Comparison of ENCODE assay signal across 19 mouse cellular contexts in genomic region chr14:43933399-43933798, GRCm38 (mm10). TPM values are rescaled to one million over a fixed set of nuclear protein-coding genes. Genes with fewer than 3 reads are reported as not detected.
"Had no signal": no experiment of that assay in that cellular context is flagged by ENCODE, and none has a peak within 500 bp of the region (broad histone marks: within the 10 kb centered on the region; RNA-seq: fewer than 3 reads in every experiment).

No protein-coding gene starts in this region.

RNA-seq across cellular contexts. Expression of gene Gm8113, which starts 8.2 kb away (rescaled TPM):
- polyA plus RNA-seq: erythroblast, embryonic 14.5 days had no signal

RNA-seq across cellular contexts. Expression of gene Ear10, which starts 10.0 kb away (rescaled TPM):
- polyA plus RNA-seq: cerebellum, adult 2 months; cortical plate, adult 2 months; embryonic facial prominence, embryonic 10.5 days; embryonic facial prominence, embryonic 11.5 days; embryonic facial prominence, embryonic 12.5 days; embryonic facial prominence, embryonic 13.5 days; embryonic facial prominence, embryonic 14.5 days; embryonic facial prominence, embryonic 15.5 days; erythroblast, embryonic 14.5 days; forebrain, embryonic 10.5 days; forebrain, embryonic 11.5 days; forebrain, embryonic 12.5 days; forebrain, embryonic 13.5 days; forebrain, embryonic 14.5 days; forebrain, embryonic 16.5 days; forebrain, postnatal 0 days; frontal cortex, adult 2 months; gonadal fat pad, adult 2 months; heart, adult 2 months had no signal

RNA-seq across cellular contexts. Expression of gene Ang5, which starts 23.5 kb away (rescaled TPM):
- polyA plus RNA-seq: cerebellum, adult 2 months; cortical plate, adult 2 months; embryonic facial prominence, embryonic 10.5 days; embryonic facial prominence, embryonic 11.5 days; embryonic facial prominence, embryonic 12.5 days; embryonic facial prominence, embryonic 13.5 days; embryonic facial prominence, embryonic 14.5 days; embryonic facial prominence, embryonic 15.5 days; erythroblast, embryonic 14.5 days; forebrain, embryonic 10.5 days; forebrain, embryonic 11.5 days; forebrain, embryonic 12.5 days; forebrain, embryonic 13.5 days; forebrain, embryonic 14.5 days; forebrain, embryonic 16.5 days; forebrain, postnatal 0 days; frontal cortex, adult 2 months; gonadal fat pad, adult 2 months; heart, adult 2 months had no signal

RNA-seq across cellular contexts. Expression of gene Ear1, which starts 58.1 kb away (rescaled TPM):
- polyA plus RNA-seq: cerebellum, adult 2 months; cortical plate, adult 2 months; embryonic facial prominence, embryonic 10.5 days; embryonic facial prominence, embryonic 11.5 days; embryonic facial prominence, embryonic 12.5 days; embryonic facial prominence, embryonic 13.5 days; embryonic facial prominence, embryonic 14.5 days; erythroblast, embryonic 14.5 days; forebrain, embryonic 10.5 days; forebrain, embryonic 11.5 days; forebrain, embryonic 12.5 days; forebrain, embryonic 13.5 days; forebrain, embryonic 14.5 days; forebrain, embryonic 16.5 days; forebrain, postnatal 0 days; heart, adult 2 months had no signal
